Mouse (Mus musculus) heart, embryonic 13.5 days (tissue): Measurements from ENCODE around the gene Krtap6-5. TPM values are rescaled to one million over a fixed set of nuclear protein-coding genes. Genes with fewer than 3 reads are reported as not detected.
"Not testable (repeated sequence)": the region's sequence is repeated elsewhere in the genome, so short reads cannot be mapped to it uniquely, and the experiment has no call there.

Source experiments
- ATAC-seq: fragments of 200-750 bp; cut with Nextera tagmentation; 2 replicates; pipeline ENCODE4 v1.8.0; 2017; ENCODE audit warnings: moderate TSS enrichment; ENCODE audit not compliant: insufficient number of reproducible peaks, low FRiP score, low TSS enrichment; ENCODE audit errors: extremely low read depth
- H3K27ac ChIP-seq: fragments of 300-500 bp; sonication (generic); replicated peaks from 2 replicates; pipeline ENCODE4 v1.5.1; 2015; ENCODE audit warnings: moderate library complexity, mild to moderate bottlenecking, inconsistent platforms
- H3K27me3 ChIP-seq: fragments of 300-500 bp; sonication (generic); replicated peaks from 2 replicates; pipeline ENCODE4 v1.6.1; 2015; ENCODE audit warnings: mild to moderate bottlenecking, inconsistent platforms
- H3K36me3 ChIP-seq: fragments of 300-500 bp; sonication (generic); 2 replicates; pipeline ENCODE4 v1.6.1; 2015; ENCODE audit warnings: mild to moderate bottlenecking, inconsistent platforms
- H3K4me1 ChIP-seq: fragments of 300-500 bp; sonication (generic); 2 replicates; pipeline ENCODE4 v1.6.1; 2015; ENCODE audit warnings: inconsistent platforms
- H3K4me2 ChIP-seq: fragments of 300-500 bp; sonication (generic); 2 replicates; pipeline ENCODE4 v1.6.1; 2015; ENCODE audit warnings: inconsistent platforms, mild to moderate bottlenecking, moderate library complexity
- H3K4me3 ChIP-seq: fragments of 300-500 bp; sonication (generic); 2 replicates; pipeline ENCODE4 v1.5.1; 2015; ENCODE audit warnings: moderate library complexity, mild to moderate bottlenecking, inconsistent platforms
- H3K9ac ChIP-seq: fragments of 300-500 bp; sonication (generic); 2 replicates; pipeline ENCODE4 v1.6.1; 2015; ENCODE audit warnings: inconsistent platforms, mild to moderate bottlenecking, moderate library complexity
- H3K9me3 ChIP-seq: fragments of 300-500 bp; sonication (generic); 2 replicates; pipeline ENCODE4 v1.6.1; 2016; ENCODE audit warnings: inconsistent platforms
- WGBS: fragments of 180-500 bp; shearing (Covaris S2); methylation state at CpG from one replicate; pipeline ENCODE4 v1.1.7; 2015; ENCODE audit warnings: mixed read lengths; 5-methylcytosine and 5-hydroxymethylcytosine counted together
- polyA plus RNA-seq: library from polyadenylated mRNA; unstranded; fragments of >200 nt; fragmentation: Nextera tagmentation; extraction: Ambion mirVana; gene quantifications from 2 replicates; pipeline ENCODE4 v1.2.1, GENCODE M21; 2015

The Krtap6-5 gene
- not detected in 2 replicates for polyA plus RNA-seq

- H3K4me1 ChIP-seq: no peaks in the 10 kb centered on the region
- no peaks in the 10 kb centered on the region for H3K27me3 ChIP-seq
- no peak within 1 kb of the TSS for H3K9ac ChIP-seq
- no peak within 1 kb of the TSS for H3K27ac ChIP-seq
- peaks cover 7% of the 10 kb centered on the region; the same call in 1 of the 2 replicates for H3K9me3 ChIP-seq
- H3K4me3 ChIP-seq: no peak within 1 kb of the TSS
- no peak within 1 kb of the TSS for H3K4me2 ChIP-seq
- H3K36me3 ChIP-seq: no peaks in the 10 kb centered on the region
- ATAC-seq: no peak
- 71% methylated on average over 3 of the region's 3 CpGs for WGBS
Measured at GRCm38 (mm10) chr16:89047783-89048182, at the start of gene Krtap6-5. Gene Krtap6-5 (minus strand): TSS chr16:89047883.

GRCm38 (mm10) chr16:89071041-89071440 lies 23.4 kb upstream of the Krtap6-5 start:
- not testable (repeated sequence) for H3K36me3 ChIP-seq, H3K9me3 ChIP-seq, H3K27me3 ChIP-seq, H3K9ac ChIP-seq, ATAC-seq, H3K27ac ChIP-seq, H3K4me3 ChIP-seq, H3K4me1 ChIP-seq, H3K4me2 ChIP-seq
- WGBS: 56% methylated on average over 2 of the region's 2 CpGs

- not testable (repeated sequence) for H3K4me3 ChIP-seq, H3K36me3 ChIP-seq, H3K27me3 ChIP-seq, H3K4me1 ChIP-seq, H3K9me3 ChIP-seq, H3K9ac ChIP-seq, ATAC-seq, H3K4me2 ChIP-seq, H3K27ac ChIP-seq
- WGBS: no CpG with 5 or more reads among the region's 2 CpGs
Measured at GRCm38 (mm10) chr16:89063902-89064301, 16.2 kb upstream of the Krtap6-5 start, which contains the start of gene 1110025L11Rik. Gene 1110025L11Rik (minus strand): TSS chr16:89064002.

GRCm38 (mm10) chr16:89041372-89041771 lies 6.3 kb downstream of the Krtap6-5 start, which contains the start of gene Gm10228:
Gene Gm10228 (minus strand): TSS chr16:89041472.
- not testable (repeated sequence) for H3K4me3 ChIP-seq, H3K4me1 ChIP-seq, H3K27me3 ChIP-seq, H3K36me3 ChIP-seq, ATAC-seq, H3K9ac ChIP-seq, H3K27ac ChIP-seq, H3K9me3 ChIP-seq, H3K4me2 ChIP-seq
- WGBS: 85% methylated on average over 2 of the region's 4 CpGs

GRCm38 (mm10) chr16:89031399-89031798 lies 16.3 kb downstream of the Krtap6-5 start, which contains the start of gene Krtap6-1:
Gene Krtap6-1 (plus strand): TSS chr16:89031699.
- 86% methylated on average over 3 of the region's 3 CpGs for WGBS
- H3K27ac ChIP-seq, H3K9ac ChIP-seq, H3K4me2 ChIP-seq, H3K9me3 ChIP-seq, H3K36me3 ChIP-seq, H3K27me3 ChIP-seq, ATAC-seq, H3K4me3 ChIP-seq, H3K4me1 ChIP-seq: not testable (repeated sequence)

GRCm38 (mm10) chr16:89014984-89015383 lies 32.7 kb downstream of the Krtap6-5 start, which contains the start of gene Gm10229:
Gene Gm10229 (plus strand): TSS chr16:89015284.
- H3K4me3 ChIP-seq, H3K9ac ChIP-seq, H3K4me1 ChIP-seq, H3K9me3 ChIP-seq, H3K27me3 ChIP-seq, H3K36me3 ChIP-seq, ATAC-seq, H3K4me2 ChIP-seq, H3K27ac ChIP-seq: not testable (repeated sequence)
- 84% methylated on average over 3 of the region's 3 CpGs for WGBS

- Histone ChIP-seq H3K9me3 (no peaks in the 10 kb centered on the region), H3K27me3 (no peaks in the 10 kb centered on the region), H3K4me2 (no peak overlapping the region), H3K9ac (no peak overlapping the region), H3K4me1 (no peaks in the 10 kb centered on the region), H3K36me3 (no peaks in the 10 kb centered on the region), H3K4me3 (no peak overlapping the region), H3K27ac (no peak overlapping the region)
- no peak for ATAC-seq
- 94% methylated on average over 3 of the region's 3 CpGs for WGBS
Measured at GRCm38 (mm10) chr16:89013973-89014372, 33.7 kb downstream of the Krtap6-5 start.

- no peaks in the 10 kb centered on the region for H3K9me3 ChIP-seq
- H3K27ac ChIP-seq: no peak within 1 kb of the TSS
- WGBS: 69% methylated on average over 5 of the region's 5 CpGs
- no peak within 1 kb of the TSS for H3K4me3 ChIP-seq
- no peak within 1 kb of the TSS for H3K4me2 ChIP-seq
- no peaks in the 10 kb centered on the region for H3K36me3 ChIP-seq
- H3K9ac ChIP-seq: no peak within 1 kb of the TSS
- no peaks in the 10 kb centered on the region for H3K27me3 ChIP-seq
- no peaks in the 10 kb centered on the region for H3K4me1 ChIP-seq
- no peak for ATAC-seq
Measured at GRCm38 (mm10) chr16:89010659-89011058, 37.0 kb downstream of the Krtap6-5 start, which contains the start of gene Krtap22-2. Gene Krtap22-2 (minus strand): TSS chr16:89010759.

Other genes starting within 250 kb of the Krtap6-5 start
- gene Gm20741, start 235.7 kb downstream of the Krtap6-5 start, polyA plus RNA-seq: not detected in 2 replicates
- not detected in 2 replicates for gene Krtap15, start 227.7 kb downstream of the Krtap6-5 start, polyA plus RNA-seq
- not detected in 2 replicates for gene Krtap14, start 221.7 kb downstream of the Krtap6-5 start, polyA plus RNA-seq
- gene Krtap19-1, start 178.5 kb downstream of the Krtap6-5 start, polyA plus RNA-seq: not detected in 2 replicates
- gene Krtap19-2, start 173.6 kb downstream of the Krtap6-5 start, polyA plus RNA-seq: not detected in 2 replicates
- not detected in 2 replicates for gene Krtap19-3, start 169.8 kb downstream of the Krtap6-5 start, polyA plus RNA-seq
- not detected in 2 replicates for gene Krtap19-4, start 162.8 kb downstream of the Krtap6-5 start, polyA plus RNA-seq
- gene Krtap19-5, start 151.4 kb downstream of the Krtap6-5 start, polyA plus RNA-seq: not detected in 2 replicates
- gene Krtap19-9b, start 115.6 kb downstream of the Krtap6-5 start, polyA plus RNA-seq: not detected in 2 replicates
- not detected in 2 replicates for gene Krtap16-3, start 85.0 kb downstream of the Krtap6-5 start, polyA plus RNA-seq
- not detected in 2 replicates for gene Krtap22-2, start 37.1 kb downstream of the Krtap6-5 start, polyA plus RNA-seq
- gene Gm10229, start 32.6 kb downstream of the Krtap6-5 start, polyA plus RNA-seq: not detected in 2 replicates
- not detected in 2 replicates for gene Krtap6-1, start 16.2 kb downstream of the Krtap6-5 start, polyA plus RNA-seq
- gene Gm10228, start 6.4 kb downstream of the Krtap6-5 start, polyA plus RNA-seq: not detected in 2 replicates
- gene 1110025L11Rik, start 16.1 kb upstream of the Krtap6-5 start, polyA plus RNA-seq: not detected in 2 replicates
- not detected in 2 replicates for gene Krtap6-3, start 36.1 kb upstream of the Krtap6-5 start, polyA plus RNA-seq
- gene Gm6358, start 93.0 kb upstream of the Krtap6-5 start, polyA plus RNA-seq: not detected in 2 replicates
- not detected in 2 replicates for gene Gm10061, start 103.2 kb upstream of the Krtap6-5 start, polyA plus RNA-seq
- gene Gm9789, start 110.1 kb upstream of the Krtap6-5 start, polyA plus RNA-seq: not detected in 2 replicates
- not detected in 2 replicates for gene Gm7735, start 121.6 kb upstream of the Krtap6-5 start, polyA plus RNA-seq
- gene 1110057P08Rik, start 126.9 kb upstream of the Krtap6-5 start, polyA plus RNA-seq: not detected in 2 replicates
- gene Krtap20-2, start 158.0 kb upstream of the Krtap6-5 start, polyA plus RNA-seq: not detected in 2 replicates